Mouse (Mus musculus) lung, postnatal 10 days (tissue): ENCODE data around the gene Junb.

ENCODE experiments used
- DNase-seq: peaks from one replicate; pipeline ENCODE4 v3.0.0; 2021

Junb gene

GRCm38 (mm10) chr8:84970135-84970790, 8.3 kb downstream of the Junb start:
- DNase-seq = no peak

- peak; percentile 80 for DNase-seq
These were observed 9.0 kb downstream of the Junb start, which contains the start of the genes Gm49661, Prdx2 and Rnaseh2a for GRCm38 (mm10) chr8:84969241-84970134. Gm49661 (minus strand) TSS chr8:84969433. Prdx2 (plus strand) TSS chr8:84969587. Rnaseh2a (minus strand) TSS chr8:84969767.

DNA sequence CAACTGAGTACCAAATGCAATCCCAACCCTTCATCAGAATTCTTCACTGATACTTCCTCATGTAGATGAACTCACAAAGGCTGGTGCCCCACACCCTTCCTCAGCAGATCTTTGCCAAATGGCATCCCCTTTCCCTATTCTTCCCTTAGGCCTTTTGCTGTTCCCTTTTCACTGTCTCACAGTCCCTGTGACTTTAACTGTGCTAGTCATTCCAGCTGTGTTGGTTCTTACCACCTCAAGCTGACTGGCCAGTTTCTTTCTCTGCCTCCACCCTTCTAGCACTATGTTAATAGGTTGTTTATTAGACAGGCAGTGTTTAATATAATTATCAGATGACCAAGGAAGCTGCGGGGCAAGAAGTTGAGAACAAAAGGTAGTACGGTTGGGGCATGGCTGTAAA, 9.9 kb downstream of the Junb start:
- no peak for DNase-seq

- no peak for DNase-seq
These were observed 10.8 kb downstream of the Junb start for GRCm38 (mm10) chr8:84967532-84968304.

DNA sequence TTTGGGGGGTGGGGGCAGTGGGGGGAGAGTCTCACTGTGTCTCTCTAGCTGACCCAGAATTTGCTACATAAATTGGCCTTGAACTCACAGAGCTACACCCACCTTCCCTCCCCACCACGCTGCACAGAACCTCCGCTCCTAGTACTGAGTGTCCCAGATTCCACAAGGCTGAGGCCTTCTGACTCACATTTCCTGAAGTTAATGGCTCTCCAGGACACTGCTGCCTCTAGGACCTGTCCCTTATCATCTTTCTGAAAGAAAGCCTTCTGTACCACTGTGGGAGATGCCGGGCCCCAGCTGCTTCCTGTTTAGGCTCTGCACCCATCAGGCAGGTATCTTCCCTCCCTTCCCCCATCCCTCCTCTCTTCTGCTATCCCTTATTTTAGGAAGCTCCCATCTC, 11.9 kb downstream of the Junb start:
- no peak for DNase-seq

- DNase-seq = peak; percentile 98
These were observed 12.7 kb downstream of the Junb start for GRCm38 (mm10) chr8:84965731-84966291.

GRCm38 (mm10) chr8:84963952-84964351, 14.6 kb downstream of the Junb start:
- no peak for DNase-seq

DNA sequence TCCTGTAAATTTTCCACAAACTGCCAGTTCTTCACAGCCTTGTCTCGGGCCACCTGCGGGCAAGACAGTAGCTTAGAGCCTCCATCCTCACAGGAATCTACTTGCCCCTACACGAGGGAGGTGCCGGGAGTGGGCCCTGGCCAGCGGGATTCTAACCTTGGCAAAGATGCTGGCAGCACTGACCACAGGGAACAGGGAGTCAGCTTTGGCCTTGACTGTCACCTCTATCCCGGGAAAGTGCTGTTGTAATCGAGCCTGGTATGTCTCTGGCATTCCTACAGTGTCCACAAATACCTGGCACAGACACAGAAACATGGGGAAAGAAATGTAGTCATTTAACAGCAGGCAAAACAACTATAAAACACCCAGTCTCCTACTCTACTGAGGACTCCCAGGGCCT, 18.7 kb downstream of the Junb start:
- DNase-seq = no peak

DNA sequence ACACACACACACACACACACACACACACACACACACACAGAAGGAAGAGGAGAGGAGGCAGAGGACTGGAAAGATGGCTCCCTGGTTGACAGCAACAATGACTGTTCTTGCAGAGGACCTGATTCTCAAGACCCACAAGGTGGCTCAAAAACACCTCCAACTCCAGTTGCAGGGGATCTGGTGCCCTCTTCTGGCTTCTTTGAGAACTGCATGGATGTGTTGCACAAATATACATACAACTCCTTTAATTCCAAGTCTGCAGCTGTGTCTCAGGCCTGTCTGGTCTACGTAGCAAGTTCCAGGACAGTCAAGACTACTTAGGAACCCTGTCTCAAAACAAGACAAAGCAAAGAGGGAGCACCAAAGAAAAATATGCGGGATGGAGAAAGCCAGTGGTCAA, 21.8 kb downstream of the Junb start:
- DNase-seq = peak; percentile 78

- DNase-seq = peak; percentile 77
These were observed 25.8 kb downstream of the Junb start for GRCm38 (mm10) chr8:84952612-84953255.

DNA sequence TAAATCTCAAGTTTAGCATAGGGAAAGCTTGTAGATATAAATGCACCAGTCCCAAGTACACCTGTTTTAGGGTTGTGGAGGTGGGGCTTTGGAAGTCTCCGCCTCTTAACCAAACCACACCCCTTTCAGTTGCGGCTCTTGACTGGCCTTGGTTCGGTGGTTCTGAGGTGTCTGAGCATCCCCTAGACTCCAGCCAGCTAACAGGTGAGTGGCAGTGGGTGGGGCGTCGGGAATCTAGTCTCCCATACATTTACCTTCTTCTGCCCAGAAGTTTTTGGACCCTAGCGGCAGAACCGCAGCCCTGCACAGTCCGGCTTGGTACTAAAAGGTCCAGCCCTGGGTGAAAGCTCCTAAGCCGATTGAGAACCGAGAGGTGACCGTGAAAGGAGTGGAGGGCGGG, 28.8 kb downstream of the Junb start:
- no peak for DNase-seq

DNA sequence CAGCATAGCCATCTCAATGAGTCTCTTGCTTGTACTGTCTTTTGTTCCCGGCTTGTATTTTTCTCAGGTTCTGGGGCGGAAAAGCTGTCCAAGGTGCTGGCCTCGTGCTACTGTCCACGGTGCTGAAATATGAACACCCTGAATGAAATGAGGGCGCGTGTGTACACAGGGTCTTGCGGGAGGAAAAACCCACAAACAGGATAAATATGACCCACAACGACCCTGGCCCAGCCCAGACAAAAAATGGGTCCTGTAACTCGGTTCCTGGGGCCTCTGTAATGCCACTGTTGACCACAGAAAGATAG, 31.3 kb downstream of the Junb start:
- DNase-seq = peak; percentile 61

GRCm38 (mm10) chr8:84946528-84947240, 31.8 kb downstream of the Junb start, which contains the start of gene Rtbdn:
Rtbdn (plus strand) TSS chr8:84946991.
- DNase-seq = no peak

DNA sequence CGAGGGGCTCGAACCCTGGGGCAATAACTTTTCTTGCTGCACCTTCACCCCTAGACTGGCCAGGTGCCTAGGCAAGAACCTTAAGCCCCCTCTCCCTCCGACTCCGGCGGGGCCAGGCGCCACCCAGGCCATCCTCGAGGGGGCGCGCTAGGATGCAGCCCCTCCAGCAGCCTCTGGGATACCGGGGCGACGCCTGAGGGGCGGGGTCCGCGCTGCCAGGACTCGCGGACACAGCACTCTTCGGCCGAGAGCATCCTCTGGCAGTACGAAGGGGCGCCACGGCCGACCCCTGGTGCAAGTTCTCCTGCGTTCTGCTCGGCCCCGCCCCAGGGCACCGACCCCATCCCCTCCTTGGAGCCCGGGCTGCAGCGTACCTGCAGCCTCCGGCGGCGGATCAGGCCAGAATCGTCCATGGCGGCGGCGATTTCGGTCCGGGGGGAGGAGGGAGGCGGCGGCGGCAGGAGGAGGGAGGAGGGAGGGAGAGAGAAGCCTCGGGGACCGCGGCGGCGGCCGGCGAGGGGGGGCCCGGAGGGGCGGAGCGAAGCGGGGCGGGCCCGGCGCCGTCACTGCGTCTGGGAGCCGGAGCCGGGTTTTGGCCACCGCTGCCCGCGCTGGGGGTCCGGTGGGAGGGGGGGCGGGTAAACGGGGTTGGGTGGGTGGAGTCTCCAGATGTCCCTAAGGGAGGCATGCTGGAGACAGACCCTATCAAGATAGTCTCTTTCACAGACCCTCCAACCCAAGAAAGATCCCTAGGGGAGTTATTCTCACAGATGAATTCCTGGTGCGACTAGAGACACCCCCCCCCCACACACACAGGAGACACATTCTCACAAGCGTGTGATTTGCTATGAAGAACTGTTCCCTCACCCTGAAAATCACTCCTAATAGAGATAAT, 32.6 kb downstream of the Junb start:
- no peak for DNase-seq

GRCm38 (mm10) chr8:84945235-84945632, 33.3 kb downstream of the Junb start:
- no peak for DNase-seq

- peak; percentile 59 for DNase-seq
These were observed 33.9 kb downstream of the Junb start for GRCm38 (mm10) chr8:84944478-84945160.

DNA sequence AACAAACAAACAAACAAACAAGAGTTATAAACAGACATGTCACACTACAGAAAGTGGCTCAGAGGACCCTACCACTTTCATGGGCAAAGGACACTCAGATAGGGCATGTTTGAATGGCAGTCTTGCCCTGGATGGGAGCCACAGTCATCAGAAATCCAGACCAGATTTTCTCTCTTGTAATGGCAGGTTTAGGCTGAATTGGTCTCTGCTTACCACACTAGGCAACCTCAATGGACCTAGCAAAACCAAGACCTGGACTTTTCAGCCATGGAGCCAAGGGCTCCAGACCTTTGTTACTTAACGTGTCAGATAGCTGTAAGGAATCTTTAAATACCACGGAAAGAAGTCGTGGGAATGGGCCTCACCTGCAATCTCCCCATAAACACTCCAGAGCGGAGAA, 34.8 kb downstream of the Junb start:
- no peak for DNase-seq

DNA sequence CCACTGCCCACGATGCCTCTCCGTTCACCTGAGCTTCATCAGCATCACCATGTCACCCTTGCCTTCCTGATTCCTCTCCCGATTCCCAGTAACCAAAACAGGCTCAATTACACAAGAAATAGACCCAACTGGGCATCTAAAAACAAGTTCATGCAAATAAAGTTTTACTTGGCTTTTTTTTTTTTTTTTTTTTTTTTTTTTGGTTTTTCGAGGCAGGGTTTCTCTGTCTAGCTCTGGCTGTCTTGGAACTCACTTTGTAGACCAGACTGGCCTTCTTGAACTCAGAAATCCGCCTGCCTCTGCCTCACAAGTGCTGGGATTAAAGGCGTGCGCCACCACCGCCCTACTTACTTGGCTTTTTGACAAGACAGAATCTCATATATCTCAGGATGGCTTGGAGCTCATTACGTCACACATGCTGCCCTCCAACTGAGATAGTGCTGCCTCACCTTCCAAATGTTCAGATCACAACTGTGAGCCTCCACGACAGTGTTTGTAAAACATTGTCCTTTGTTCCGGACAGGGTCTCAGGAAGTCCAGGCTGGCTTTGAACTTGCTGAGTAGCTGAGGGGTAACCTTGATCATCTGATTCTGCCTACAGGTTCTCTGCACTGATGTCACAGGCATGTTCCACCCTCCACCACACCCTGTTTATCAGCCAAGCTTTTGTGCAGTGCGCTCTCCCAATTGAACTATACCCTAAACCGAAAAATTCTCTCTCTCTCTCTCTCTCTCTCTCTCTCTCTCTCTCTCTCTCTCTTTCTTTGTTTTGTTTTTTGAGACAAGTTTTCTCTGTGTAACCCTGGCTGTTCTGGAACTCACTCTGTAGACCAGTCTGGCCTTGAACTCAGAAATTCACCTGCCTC, 40.7 kb downstream of the Junb start:
- no peak for DNase-seq

DNA sequence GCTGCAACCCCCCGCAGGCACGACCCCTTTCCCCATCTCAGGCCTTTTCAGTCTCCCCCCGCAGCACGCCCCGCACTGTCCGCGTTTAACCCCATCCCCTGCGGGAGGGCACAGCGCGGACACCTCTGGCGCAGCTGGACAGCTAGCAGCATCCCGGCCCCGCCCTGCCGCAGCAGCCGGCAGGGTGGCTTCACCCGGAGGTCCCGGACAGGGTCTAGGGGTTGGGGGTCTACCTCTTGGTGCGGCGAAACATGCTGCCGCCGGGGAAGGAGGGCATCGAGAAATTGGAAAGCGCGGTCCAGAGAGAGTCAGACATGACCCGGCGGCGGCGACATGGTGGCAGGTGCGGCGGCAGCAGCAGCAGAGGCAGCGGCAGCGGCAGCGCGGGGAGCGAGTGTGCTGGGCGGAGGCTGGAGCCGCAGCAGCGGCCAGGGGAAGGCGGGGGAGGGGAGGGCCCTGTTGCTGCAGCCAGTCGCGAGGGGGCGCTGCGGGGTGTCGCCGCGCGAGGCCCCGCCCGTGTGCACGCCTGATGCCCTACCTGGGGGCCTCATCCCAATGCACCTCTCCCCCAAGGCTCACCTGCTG, 41.5 kb downstream of the Junb start, which contains the start of gene Mast1:
Gene Mast1 (minus strand): TSS at position 398 of the 585 bp plus-strand sequence.
- peak; percentile 69 for DNase-seq
